Mouse (Mus musculus) cerebellum, adult 2 months (tissue): ENCODE data around the gene Tmem221. TPM values are rescaled to one million over a fixed set of nuclear protein-coding genes. Genes with fewer than 3 reads are reported as not detected.

Source experiments
- DNase-seq, 2 experiments: peaks; one replicate each; pipeline ENCODE4 v3.0.0; 2021
- H3K27ac ChIP-seq: fragments of 200-500 bp; 2 replicates; pipeline ENCODE4 v1.5.1; 2012; ENCODE audit warnings: low read length, control low read depth, inconsistent platforms; ENCODE audit not compliant: insufficient read depth
- H3K27me3 ChIP-seq: fragments of 200-500 bp; 2 replicates; pipeline ENCODE4 v1.6.1; 2012; ENCODE audit warnings: inconsistent platforms, mild to moderate bottlenecking, low read length, moderate library complexity; ENCODE audit not compliant: control insufficient read depth, insufficient read depth
- H3K4me1 ChIP-seq: fragments of 200-500 bp; 2 replicates; pipeline ENCODE4 v1.6.1; 2011; ENCODE audit warnings: low read length; ENCODE audit not compliant: control insufficient read depth, insufficient read depth
- H3K4me3 ChIP-seq: fragments of 200-500 bp; replicated peaks from 2 replicates; pipeline ENCODE3; 2011; ENCODE audit warnings: mild to moderate bottlenecking, low read depth, low read length, control low read depth; ENCODE audit not compliant: insufficient read depth
- CTCF ChIP-seq: fragments of 200-500 bp; IDR thresholded peaks from 2 replicates; pipeline ENCODE4 v1.5.1; 2011; ENCODE audit warnings: low read depth, mild to moderate bottlenecking, control low read depth, low read length, moderate library complexity, borderline replicate concordance; ENCODE audit not compliant: insufficient read depth
- POLR2A ChIP-seq: fragments of 200-500 bp; IDR thresholded peaks from 2 replicates; pipeline ENCODE4 v1.6.1; 2011; ENCODE audit warnings: low read length, control low read depth, borderline replicate concordance; ENCODE audit not compliant: insufficient read depth
- whole genome bisulfite sequencing: fragments of 180-500 bp; shearing (Covaris S2); methylation state at CpG from one replicate; pipeline ENCODE4 v1.1.7; 2018; 5-methylcytosine and 5-hydroxymethylcytosine counted together
- polyA plus RNA-seq: library from polyadenylated mRNA; depleted of rRNA; stranded (reverse); fragments of >200 nt; gene quantifications from 2 replicates; pipeline ENCODE4 v1.2.3, GENCODE M21; 2012

Gene Tmem221
- polyA plus RNA-seq, 1 experiment, result 0.26 TPM

DNA sequence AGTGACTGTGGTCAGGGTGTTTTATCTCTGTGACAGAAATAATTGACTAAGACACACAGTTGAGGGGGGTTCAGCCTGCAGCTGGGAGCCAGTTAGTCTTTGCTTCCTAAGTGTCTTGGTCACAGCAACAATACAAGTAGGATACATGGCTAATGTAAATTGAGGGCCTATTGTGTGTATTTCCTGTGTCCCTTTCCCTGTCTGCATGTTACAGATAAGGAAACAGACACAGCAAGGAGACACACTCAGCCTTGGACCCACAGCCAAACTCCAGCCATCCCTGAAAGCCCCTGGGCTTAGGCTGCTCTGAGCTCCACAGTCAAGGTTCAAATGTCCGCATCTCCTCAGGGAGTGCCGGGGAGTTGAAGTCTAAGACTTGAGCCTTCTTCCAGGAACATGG is 4.0 kb downstream of the Tmem221 start:
- no peak for DNase-seq
- H3K27me3 ChIP-seq, result peaks cover 3% of the 10 kb centered on the region; the same call in 1 of the 2 replicates
- WGBS, result 85% methylated on average over 2 of the region's 2 CpGs
- H3K27ac ChIP-seq, result no peak overlapping the region
- TF ChIP-seq POLR2A, result no peak
- no peak for TF ChIP-seq CTCF
- no peaks in the 10 kb centered on the region for H3K4me1 ChIP-seq
- H3K4me3 ChIP-seq, result no peak overlapping the region

DNA sequence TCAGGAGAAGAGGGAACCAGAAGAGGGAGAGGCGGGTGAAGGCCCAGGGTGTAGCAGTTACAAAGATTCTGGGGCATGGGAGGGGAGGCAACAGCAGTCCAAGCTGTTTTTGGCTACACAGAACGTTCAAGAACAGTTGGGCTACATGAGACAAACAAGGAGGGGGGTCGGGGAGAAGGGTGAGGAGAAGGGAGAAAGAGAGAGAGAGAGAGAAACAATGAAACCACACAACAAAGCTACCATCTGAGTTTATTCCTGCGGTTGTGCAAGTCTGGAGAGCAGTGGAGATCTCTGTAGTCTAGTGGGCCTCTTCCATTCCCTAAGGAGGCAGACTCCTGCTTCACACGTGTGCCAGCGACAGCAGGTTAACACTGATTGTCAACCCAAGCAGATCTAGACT is 4.7 kb downstream of the Tmem221 start:
- WGBS, result 45% methylated on average over 6 of the region's 6 CpGs
- no peak for TF ChIP-seq POLR2A
- TF ChIP-seq CTCF, result no peak

DNA sequence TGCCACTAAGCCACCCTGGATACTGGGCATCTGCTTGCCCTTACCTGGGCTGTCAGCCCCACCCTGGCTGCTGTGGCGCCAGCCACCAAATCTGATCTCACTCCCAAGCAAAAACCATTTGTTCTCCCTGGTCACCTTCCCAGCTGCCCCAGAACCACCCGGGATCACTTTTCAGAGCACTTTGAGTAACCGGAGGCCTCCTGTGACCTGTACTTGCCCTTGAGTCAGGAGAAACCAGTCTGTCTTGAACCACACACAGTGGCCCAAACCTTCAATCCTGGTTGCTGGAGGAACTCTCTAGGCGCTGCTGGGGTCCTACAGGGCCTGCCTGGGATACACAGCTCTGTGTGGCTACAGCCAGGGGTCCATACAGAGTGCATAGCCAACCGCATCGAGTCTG is 5.9 kb downstream of the Tmem221 start:
- 67% methylated on average over 6 of the region's 6 CpGs for WGBS
- TF ChIP-seq CTCF, result no peak
- TF ChIP-seq POLR2A, result no peak
- no peak overlapping the region for H3K4me3 ChIP-seq
- no peaks in the 10 kb centered on the region for H3K4me1 ChIP-seq
- no peak for DNase-seq
- no peaks in the 10 kb centered on the region for H3K27me3 ChIP-seq
- no peak overlapping the region for H3K27ac ChIP-seq

More for the DNA sequence above, 4.7 kb downstream of the Tmem221 start:
- no peak overlapping the region for H3K4me3 ChIP-seq
- no peaks in the 10 kb centered on the region for H3K4me1 ChIP-seq
- H3K27ac ChIP-seq, result no peak overlapping the region
- H3K27me3 ChIP-seq, result peaks cover 3% of the 10 kb centered on the region; the same call in 1 of the 2 replicates
- no peak for DNase-seq

DNA sequence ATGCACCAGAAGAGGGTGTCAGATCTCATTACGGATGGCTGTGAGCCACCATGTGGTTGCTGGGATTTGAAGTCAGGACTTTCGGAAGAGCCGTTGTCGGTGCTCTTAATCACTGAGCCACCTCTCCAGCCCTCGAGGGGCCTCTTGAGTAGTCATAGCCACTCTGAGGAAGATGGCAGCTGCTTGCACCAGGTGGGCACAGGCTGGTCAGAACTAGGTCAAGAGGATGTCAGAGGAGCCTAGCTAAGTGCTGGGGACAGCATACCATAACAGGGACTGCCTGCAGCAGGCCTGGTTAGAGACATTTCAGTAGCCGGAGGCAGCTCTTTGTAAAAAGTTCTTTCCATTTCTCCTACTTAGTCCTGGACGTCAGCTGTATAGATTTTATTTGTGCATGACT is 7.9 kb downstream of the Tmem221 start:
- no peaks in the 10 kb centered on the region for H3K27me3 ChIP-seq
- H3K4me1 ChIP-seq, result no peaks in the 10 kb centered on the region
- no peak overlapping the region for H3K27ac ChIP-seq
- WGBS, result 61% methylated on average over 7 of the region's 7 CpGs
- no peak for DNase-seq
- TF ChIP-seq CTCF (no peak), POLR2A (no peak)
- H3K4me3 ChIP-seq, result no peak overlapping the region

DNA sequence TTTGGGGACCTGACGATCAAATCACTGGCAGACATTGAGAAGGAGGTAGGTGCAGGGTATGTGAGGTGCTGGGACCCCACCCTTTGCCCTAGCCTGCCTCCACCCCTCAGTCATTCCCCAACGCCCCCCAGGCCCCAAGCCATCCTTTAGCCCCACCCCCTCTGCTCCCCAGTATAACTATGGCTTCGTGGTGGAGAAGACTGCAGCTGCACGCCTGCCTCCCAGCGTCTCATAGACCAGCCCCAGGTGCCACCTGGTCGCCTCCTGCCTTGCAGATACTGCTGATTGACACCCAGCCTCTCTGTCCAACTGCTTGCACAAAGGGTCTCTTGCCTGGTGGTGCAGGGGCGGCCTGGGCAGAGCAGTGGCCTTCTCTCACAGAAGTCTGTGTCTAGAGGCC is 11.1 kb downstream of the Tmem221 start:
- Histone ChIP-seq H3K4me1 (0 out of 2 replicates have a peak, but pooled peaks cover 3% of the 10 kb centered on the region), H3K27ac (no peak overlapping the region), H3K4me3 (no peak overlapping the region), H3K27me3 (no peaks in the 10 kb centered on the region)
- TF ChIP-seq POLR2A (no peak), CTCF (no peak)
- DNase-seq, result no peak
- 88% methylated on average over 7 of the region's 7 CpGs for WGBS

DNA sequence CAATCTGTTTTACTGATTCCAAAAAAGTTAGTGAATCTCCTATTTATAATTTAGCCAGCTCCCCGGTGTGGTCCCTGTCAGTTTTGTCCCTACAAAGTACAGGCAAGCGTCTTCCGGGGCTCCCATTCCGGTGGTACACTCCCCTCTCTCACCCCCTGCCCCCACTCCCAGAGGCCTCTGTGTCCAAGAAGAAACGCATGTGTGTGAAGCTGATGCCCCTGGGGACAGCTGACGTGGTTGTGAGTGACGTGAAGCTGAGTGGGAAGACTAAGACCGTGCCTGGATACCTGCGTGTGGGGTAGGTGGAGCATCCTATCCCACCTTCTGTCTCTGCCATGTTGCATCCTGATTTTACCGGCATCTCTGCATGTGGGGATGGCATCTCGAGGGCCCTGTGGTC is 13.6 kb downstream of the Tmem221 start:
- no peak overlapping the region for H3K4me3 ChIP-seq
- no peaks in the 10 kb centered on the region for H3K27me3 ChIP-seq
- WGBS, result 87% methylated on average over 11 of the region's 11 CpGs
- H3K27ac ChIP-seq, result no peak overlapping the region
- H3K4me1 ChIP-seq, result 0 out of 2 replicates have a peak, but pooled peaks cover 3% of the 10 kb centered on the region
- DNase-seq, result no peak
- TF ChIP-seq CTCF, result no peak
- TF ChIP-seq POLR2A, result no peak

DNA sequence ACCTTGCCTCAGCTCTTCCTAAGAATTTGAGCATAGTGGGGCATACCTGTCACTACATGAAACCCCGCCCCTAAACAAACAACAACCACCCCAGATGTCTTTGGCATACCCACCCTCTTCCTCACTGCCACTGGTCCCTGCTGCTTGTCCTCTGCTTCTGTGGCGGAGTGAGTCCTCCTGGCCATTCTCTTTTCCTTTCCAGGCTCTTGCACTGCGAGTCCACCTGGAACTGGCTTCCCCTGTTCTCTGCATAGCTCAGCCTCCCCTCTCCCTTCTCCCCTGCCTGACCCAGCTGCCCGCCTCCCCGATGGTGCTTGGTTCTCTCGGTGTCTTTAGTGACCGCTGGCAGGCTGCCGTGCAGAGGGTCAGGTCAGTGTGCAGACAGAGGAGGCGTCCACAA is 14.9 kb downstream of the Tmem221 start:
- TF ChIP-seq CTCF (no peak), POLR2A (no peak)
- Histone ChIP-seq H3K4me3 (no peak overlapping the region), H3K4me1 (0 out of 2 replicates have a peak, but pooled peaks cover 3% of the 10 kb centered on the region), H3K27ac (no peak overlapping the region), H3K27me3 (no peaks in the 10 kb centered on the region)
- no peak for DNase-seq
- 77% methylated on average over 9 of the region's 9 CpGs for WGBS

DNA sequence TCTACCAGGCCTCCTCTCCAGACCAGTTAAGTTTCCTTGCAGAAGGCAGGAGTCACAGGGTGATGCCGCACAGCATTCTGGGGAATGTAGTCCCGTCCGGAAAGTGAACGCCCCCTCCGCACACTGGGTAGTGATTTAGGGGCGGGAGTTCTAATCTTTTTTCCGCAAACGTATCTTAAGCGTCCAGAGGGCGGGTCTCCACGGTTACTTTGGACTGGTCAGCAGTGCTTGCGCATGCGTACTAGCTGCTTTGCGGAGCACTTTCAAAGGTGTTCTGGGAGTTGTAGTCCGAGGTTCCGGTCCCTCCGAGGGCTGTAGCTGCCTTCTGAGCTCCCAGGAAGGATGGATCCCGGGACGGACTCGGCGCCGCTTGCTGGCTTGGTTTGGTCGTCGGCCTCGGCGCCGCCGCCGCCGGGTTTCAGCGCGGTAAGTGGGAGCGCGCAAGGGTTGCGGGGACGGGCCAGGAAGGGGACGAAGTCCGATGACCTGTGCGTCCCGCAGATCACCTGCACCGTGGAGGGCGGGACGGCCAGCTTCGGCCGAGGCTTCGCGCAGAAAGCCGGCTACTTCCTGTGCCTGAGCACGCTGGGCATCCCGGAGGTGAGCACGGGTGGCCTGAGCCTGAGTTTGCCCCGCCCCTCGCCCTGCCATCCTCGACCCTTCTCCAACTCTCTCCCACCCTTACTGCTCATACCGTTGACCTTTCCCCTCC is 15.9 kb downstream of the Tmem221 start, which contains the start of gene Mvb12a:
Gene Mvb12a (plus strand): TSS at position 291 of the 712 bp plus-strand sequence.
- peak; percentile 96 to 99 for DNase-seq
- WGBS, result under 1% methylated on average over 55 of the region's 55 CpGs
- Histone ChIP-seq H3K27ac (no peak within 1 kb of the TSS; the same call in 1 of the 2 replicates), H3K4me3 (peak within 1 kb of the TSS; percentile 57), H3K27me3 (no peaks in the 10 kb centered on the region), H3K4me1 (0 out of 2 replicates have a peak, but pooled peaks cover 3% of the 10 kb centered on the region)
- TF ChIP-seq CTCF, result no peak
- TF ChIP-seq POLR2A, result peak; percentile 68; the same call in 1 of the 2 replicates
